Mouse (Mus musculus): ENCODE results near the gene Suclg2. TPM values are rescaled to one million over a fixed set of nuclear protein-coding genes. Genes with fewer than 3 reads are reported as not detected.

The Suclg2 gene
- total RNA-seq (2021) = 100 to 1,000 TPM; 151 to 179 TPM
- polyA plus RNA-seq (2012; rRNA removed) = 47.8 and 78.8 TPM in 2 replicates
- long read RNA-seq, transcript Suclg2-204 (11 exons, 3,367 nt) = major isoform, 259 of 273 reads
- long read RNA-seq, partial matches to known transcripts = 7 of 273 reads
- long read RNA-seq, other reads (novel, unspliced or antisense) = 6 of 273 reads

DNA sequence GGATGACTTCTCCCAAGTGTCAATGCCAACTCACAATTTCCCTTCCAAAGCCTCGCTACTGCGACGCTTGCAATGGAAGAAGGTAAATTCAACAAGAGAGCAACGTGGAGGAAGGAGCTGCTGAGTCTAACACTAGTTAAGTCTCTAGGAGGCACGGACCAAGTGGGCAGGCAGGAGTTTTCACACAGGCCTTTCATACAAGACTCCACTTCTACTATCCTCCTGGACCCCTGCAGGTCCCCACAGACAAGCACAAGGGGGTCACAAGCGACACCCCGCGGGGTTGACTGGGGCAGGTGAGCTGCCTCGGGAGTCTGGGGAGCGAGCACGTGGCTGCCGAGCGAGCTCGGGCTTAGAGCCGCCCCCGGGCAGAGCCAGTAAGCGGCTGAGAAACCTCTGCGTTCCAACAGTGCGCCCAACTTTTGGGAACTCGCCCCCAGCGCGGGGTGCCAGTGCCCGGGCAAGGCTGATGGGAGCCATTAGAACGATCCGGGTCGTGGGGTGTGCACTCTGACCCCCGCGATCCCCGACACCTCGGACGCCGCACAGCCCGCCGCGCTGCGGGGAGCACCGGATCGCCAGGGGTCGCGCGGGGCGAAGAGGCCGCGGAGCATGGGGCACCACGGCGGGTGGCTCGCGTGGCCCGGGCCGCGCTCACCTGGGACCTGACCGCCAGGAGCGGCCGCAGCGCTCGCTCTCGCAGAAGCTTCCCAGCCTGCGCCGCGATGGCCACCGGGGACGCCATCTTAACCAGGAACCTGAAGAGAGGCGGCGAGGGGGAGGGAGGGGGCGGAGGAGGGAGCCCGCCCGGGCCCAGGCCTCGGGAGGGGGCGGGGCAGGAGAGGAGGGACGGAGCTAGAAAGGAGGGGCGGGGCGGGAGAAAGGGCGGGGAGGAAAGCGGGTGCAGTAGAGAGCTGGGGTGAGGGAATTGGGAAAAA is at the start of gene Suclg2:
Gene Suclg2 (minus strand): TSS at position 770 of the 938 bp plus-strand sequence.
- Histone ChIP-seq H3K4me3 (peak within 1 kb of the TSS; percentile 86), H3K27ac (peak within 1 kb of the TSS; percentile 86), H3K4me1 (ENCODE audit: control insufficient read depth, insufficient read depth, low read length) (peaks cover 3% of the 10 kb centered on the region), H3K36me3 (ENCODE audit: control insufficient read depth, insufficient read depth, low read length) (no peaks in the 10 kb centered on the region), H3K79me2 (replicated peaks; ENCODE audit: control insufficient read depth, insufficient read depth, low read length) (no peaks in the 10 kb centered on the region; the same call in 1 of the 2 replicates), H3K27me3 (ENCODE audit: control insufficient read depth, insufficient read depth, low read length) (no peaks in the 10 kb centered on the region), H3K9ac (ENCODE audit: low read depth, low read length) (peak within 1 kb of the TSS; percentile 96)
- DNase-seq = peak; percentile 87 to 88
- TF ChIP-seq CTCF (IDR thresholded peaks at IDR 0.05) (peak; percentile 17; the same call in 1 of the 2 replicates), POLR2A (IDR thresholded peaks at IDR 0.05; ENCODE audit: insufficient read depth, low read depth, low read length) (peak; percentile 48; the same call in 1 of the 2 replicates), EP300 (IDR thresholded peaks at IDR 0.05; ENCODE audit: insufficient read depth, low read depth, low read length) (no peak)
- intact Hi-C loops (cut with DNase I) = no loop called here
- under 1% methylated on average over 67 of the region's 74 CpGs for WGBS

DNA sequence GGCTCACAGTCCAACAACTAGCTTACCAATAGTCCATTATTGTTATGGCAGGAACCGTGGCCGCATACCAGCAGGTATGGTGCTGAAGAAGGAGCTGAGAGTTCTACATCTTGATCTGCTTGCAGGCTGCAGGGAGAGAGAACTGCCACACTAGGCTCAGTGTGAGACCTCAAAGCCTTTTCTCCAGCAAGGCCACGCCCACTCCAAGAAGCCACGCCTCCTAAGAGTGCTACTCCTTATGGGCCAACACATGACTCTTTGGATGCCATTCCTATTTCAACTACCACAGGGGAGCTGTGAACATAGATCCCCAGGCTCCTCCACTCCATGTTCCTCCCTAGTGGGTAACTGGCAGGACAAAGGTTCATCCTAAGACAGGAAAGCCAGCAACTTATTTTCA is 48.0 kb upstream of the Suclg2 start:
- Histone ChIP-seq H3K4me1 (ENCODE audit: control insufficient read depth, insufficient read depth, low read length) (no peaks in the 10 kb centered on the region), H3K27ac (no peak overlapping the region), H3K4me3 (no peak overlapping the region), H3K27me3 (ENCODE audit: control insufficient read depth, insufficient read depth, low read length) (no peaks in the 10 kb centered on the region), H3K36me3 (ENCODE audit: control insufficient read depth, insufficient read depth, low read length) (no peaks in the 10 kb centered on the region), H3K9ac (ENCODE audit: low read depth, low read length) (no peak overlapping the region), H3K79me2 (replicated peaks; ENCODE audit: control insufficient read depth, insufficient read depth, low read length) (no peaks in the 10 kb centered on the region)
- TF ChIP-seq POLR2A (IDR thresholded peaks at IDR 0.05; ENCODE audit: insufficient read depth, low read depth, low read length) = no peak
- no peak for TF ChIP-seq EP300 (IDR thresholded peaks at IDR 0.05; ENCODE audit: insufficient read depth, low read depth, low read length)
- TF ChIP-seq CTCF (IDR thresholded peaks at IDR 0.05) = no peak
- intact Hi-C loops (cut with DNase I) = no loop called here
- 59% methylated on average over 4 of the region's 4 CpGs for WGBS
- DNase-seq = no peak

DNA sequence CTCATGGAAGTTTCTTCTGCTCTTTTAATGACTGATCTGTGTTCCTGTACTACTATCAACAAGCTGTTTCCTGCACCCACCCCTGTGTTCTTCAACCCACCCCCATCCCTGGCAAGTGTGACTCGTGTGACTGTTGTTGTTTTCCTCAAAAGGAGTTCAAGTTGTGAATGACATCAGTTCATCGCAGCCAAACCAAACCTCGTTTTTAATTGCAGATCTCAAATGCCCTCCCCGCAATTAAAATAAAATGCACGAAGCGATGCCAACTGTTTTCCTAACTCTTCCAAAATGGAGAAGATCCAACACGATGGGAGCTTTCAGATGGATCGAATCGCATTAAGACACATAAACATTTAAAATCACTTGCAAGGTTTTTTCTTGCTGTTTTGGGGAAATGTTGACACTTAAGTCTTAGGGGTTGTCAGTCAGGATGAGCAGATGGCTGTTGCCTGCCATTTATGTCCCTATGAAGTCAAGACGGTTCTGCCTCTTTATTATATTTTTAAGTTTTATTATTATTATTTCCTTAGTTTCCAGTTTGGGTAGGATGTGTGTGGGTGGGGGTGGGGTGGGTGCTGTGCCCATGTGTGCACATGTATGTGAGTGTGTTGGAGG is 41.1 kb upstream of the Suclg2 start:
- H3K4me3 ChIP-seq = no peak overlapping the region
- no peaks in the 10 kb centered on the region for H3K4me1 ChIP-seq (ENCODE audit: control insufficient read depth, insufficient read depth, low read length)
- no peak overlapping the region for H3K27ac ChIP-seq
- H3K79me2 ChIP-seq (replicated peaks; ENCODE audit: control insufficient read depth, insufficient read depth, low read length) = no peaks in the 10 kb centered on the region
- H3K27me3 ChIP-seq (ENCODE audit: control insufficient read depth, insufficient read depth, low read length) = no peaks in the 10 kb centered on the region
- TF ChIP-seq POLR2A (IDR thresholded peaks at IDR 0.05; ENCODE audit: insufficient read depth, low read depth, low read length) (no peak), CTCF (IDR thresholded peaks at IDR 0.05) (no peak), EP300 (IDR thresholded peaks at IDR 0.05; ENCODE audit: insufficient read depth, low read depth, low read length) (no peak)
- intact Hi-C loops (cut with DNase I) = no loop called here
- H3K9ac ChIP-seq (ENCODE audit: low read depth, low read length) = no peak overlapping the region
- no peaks in the 10 kb centered on the region for H3K36me3 ChIP-seq (ENCODE audit: control insufficient read depth, insufficient read depth, low read length)
- DNase-seq = no peak
- WGBS = 71% methylated on average over 10 of the region's 10 CpGs

DNA sequence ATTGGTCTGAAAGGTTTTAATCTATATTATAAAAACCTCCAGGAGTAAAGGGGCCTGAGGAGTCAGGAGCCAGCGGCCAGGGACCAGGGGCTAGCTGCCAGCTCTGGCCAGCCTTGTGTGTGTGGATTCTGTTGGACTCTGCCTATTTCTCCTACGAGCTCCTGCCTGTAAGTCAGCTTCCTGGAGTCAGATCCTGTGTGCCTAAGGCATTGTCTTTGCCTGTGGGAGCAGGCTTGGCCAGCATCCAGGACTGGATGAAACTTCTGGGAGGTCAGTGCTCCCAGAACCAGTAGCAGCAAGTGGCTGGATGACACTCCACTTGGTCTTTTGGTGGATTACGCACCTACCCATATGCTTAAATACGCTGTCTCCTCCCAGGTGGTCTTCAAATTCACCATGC is 23.8 kb upstream of the Suclg2 start:
- Histone ChIP-seq H3K36me3 (ENCODE audit: control insufficient read depth, insufficient read depth, low read length) (no peaks in the 10 kb centered on the region), H3K27ac (no peak overlapping the region)
- TF ChIP-seq CTCF (IDR thresholded peaks at IDR 0.05) (no peak), POLR2A (IDR thresholded peaks at IDR 0.05; ENCODE audit: insufficient read depth, low read depth, low read length) (no peak), EP300 (IDR thresholded peaks at IDR 0.05; ENCODE audit: insufficient read depth, low read depth, low read length) (no peak)

DNA sequence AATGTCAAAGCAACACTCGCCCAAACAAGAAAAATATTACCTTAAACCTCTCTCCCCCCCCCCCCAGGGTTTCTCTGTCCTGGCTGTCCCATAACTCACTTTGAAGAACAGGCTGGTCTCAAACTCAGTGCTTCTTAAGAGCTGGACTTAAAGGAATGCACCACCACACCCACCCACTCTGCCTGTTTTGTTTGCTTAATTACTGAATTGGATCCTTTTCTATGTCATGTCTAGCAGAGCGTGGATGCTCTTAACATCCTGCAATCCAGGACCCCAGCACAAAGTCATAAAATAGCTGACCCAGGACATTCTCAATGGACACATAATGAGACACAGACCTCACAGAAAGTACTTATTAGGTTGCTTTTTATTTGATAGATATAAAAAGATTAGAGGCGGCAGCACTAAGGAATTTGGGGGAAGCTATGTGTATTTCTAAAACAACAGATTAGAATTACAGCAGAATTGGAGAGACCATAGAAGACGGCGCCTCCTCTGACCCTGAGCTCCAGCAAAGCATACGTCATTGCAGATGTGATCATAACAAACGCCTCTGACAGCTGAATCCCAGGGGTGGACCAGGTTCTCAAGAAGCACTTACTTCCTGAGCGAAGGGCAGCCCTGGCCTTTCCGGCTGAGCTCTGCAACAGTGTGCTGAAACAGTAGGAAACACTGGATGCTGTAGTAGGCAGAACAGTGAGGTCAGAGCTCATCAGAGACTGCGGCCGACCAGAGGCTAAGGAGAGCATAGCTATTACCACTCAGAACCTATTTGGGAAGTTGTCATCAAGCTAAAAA is 13.2 kb upstream of the Suclg2 start:
- H3K36me3 ChIP-seq (ENCODE audit: control insufficient read depth, insufficient read depth, low read length) = no peaks in the 10 kb centered on the region
- WGBS = 59% methylated on average over 11 of the region's 11 CpGs
- TF ChIP-seq EP300 (IDR thresholded peaks at IDR 0.05; ENCODE audit: insufficient read depth, low read depth, low read length) = no peak
- TF ChIP-seq CTCF (IDR thresholded peaks at IDR 0.05) = no peak
- no peak for TF ChIP-seq POLR2A (IDR thresholded peaks at IDR 0.05; ENCODE audit: insufficient read depth, low read depth, low read length)
- H3K27me3 ChIP-seq (ENCODE audit: control insufficient read depth, insufficient read depth, low read length) = no peaks in the 10 kb centered on the region
- H3K9ac ChIP-seq (ENCODE audit: low read depth, low read length) = no peak overlapping the region
- DNase-seq = no peak
- no peaks in the 10 kb centered on the region for H3K4me1 ChIP-seq (ENCODE audit: control insufficient read depth, insufficient read depth, low read length)
- H3K4me3 ChIP-seq = no peak overlapping the region
- intact Hi-C loops (cut with DNase I) = no loop called here
- no peak overlapping the region for H3K27ac ChIP-seq
- H3K79me2 ChIP-seq (replicated peaks; ENCODE audit: control insufficient read depth, insufficient read depth, low read length) = no peaks in the 10 kb centered on the region

More for the DNA sequence above, 23.8 kb upstream of the Suclg2 start:
- DNase-seq = peak; percentile 42 to 44
- no peak overlapping the region for H3K4me3 ChIP-seq
- H3K4me1 ChIP-seq (ENCODE audit: control insufficient read depth, insufficient read depth, low read length) = no peaks in the 10 kb centered on the region
- intact Hi-C loops (cut with DNase I) = no loop called here
- no peak overlapping the region for H3K9ac ChIP-seq (ENCODE audit: low read depth, low read length)
- WGBS = 41% methylated on average over 4 of the region's 4 CpGs
- no peaks in the 10 kb centered on the region for H3K79me2 ChIP-seq (replicated peaks; ENCODE audit: control insufficient read depth, insufficient read depth, low read length)
- H3K27me3 ChIP-seq (ENCODE audit: control insufficient read depth, insufficient read depth, low read length) = no peaks in the 10 kb centered on the region

Data from heart, adult 2 months (tissue).